Mouse (Mus musculus): ENCODE results near the gene Tmem59.

Gene Tmem59

DNA sequence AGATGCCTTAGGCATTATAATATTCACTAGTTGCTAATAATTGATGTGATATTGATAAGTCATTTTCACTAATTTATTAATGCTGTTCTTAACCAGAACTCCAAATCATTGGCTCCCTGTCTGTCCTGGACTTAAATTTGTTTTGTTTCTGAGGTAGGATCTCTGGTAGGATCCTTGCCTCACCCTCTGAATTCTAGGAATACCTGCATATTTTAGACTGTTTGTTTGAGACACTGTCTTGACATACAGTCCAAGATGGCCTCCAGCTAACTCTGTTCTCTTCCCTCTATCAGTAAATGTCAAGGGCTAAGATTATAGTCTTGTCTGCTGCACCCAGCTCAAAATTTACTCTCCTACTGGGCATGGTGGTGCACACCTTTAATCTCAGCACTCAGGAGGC is 2.5 kb downstream of the Tmem59 start:
- no peak for DNase-seq

DNA sequence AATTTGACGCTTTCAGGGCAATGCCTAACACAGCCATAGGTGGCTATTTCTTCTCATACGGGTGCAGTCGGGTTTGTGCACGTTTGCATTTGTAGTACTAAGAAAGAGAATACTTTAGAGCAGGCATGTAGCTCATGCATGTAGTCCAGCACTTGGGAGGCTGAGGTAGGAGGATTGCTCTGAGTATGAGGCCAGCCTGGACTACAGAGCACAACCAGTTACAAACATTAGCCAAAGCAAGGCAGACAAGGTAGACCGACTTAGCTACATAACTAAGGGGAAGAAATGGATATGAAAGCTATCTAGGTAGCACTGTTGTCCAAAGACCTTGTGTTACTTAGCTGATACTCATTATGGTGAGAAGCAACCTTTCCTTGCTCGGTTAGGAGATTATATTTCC is 3.7 kb downstream of the Tmem59 start:
- DNase-seq: no peak

DNA sequence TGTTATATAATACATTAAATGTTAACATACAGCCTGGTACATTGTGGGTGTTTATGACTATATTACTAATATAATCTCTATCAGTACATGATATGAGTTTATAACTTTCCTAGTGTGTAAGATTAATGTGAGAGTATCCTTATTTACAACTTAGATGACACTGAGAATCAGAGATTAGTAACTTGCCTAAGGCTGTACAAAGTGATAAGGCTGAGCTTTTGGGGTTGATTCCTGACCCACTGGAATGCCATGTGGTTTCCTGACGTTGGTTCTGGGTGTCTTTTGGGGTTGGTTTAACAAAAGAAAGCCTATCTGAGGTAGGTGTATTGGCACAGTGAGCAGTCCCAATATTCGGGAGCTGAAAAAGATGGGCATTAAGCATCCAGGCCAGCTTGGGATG is 4.6 kb downstream of the Tmem59 start:
- DNase-seq: no peak

DNA sequence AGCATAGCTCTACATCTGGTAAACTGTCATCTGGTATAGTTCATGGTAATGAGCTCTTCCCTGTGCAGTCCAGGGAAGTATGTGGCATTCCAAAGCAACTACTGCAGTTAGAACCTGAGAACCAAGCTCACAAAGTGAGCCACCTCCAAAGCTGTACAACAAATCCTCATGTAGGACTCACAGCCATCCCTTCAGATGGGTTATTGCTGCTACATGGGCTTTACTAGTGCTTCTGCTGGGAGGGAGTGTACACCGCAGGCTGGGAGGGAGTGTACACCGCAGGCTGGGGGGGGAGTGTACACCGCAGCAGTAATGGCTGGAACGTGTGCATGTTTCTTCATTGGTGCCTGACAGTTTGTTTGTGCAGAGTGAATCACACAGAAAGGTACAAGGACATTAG is 5.0 kb downstream of the Tmem59 start:
- no peak for DNase-seq

DNA sequence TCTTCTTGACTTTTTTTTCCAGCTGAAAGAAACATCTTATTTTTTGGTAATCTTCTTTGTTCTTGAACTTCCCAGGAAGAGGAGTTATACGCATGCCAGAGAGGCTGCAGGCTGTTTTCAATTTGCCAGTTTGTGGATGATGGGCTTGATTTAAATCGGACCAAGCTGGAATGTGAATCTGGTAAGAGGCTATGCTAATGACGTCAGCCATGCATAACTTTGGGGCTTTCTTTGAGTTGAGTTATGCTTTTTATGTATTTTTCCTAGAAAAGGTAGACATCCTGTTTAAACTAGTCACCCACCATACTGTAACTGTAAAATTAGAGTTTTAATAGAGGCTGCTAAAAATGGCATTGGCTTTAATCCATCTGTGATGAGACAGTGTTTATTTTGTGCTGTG is 7.5 kb downstream of the Tmem59 start:
- DNase-seq: no peak

DNA sequence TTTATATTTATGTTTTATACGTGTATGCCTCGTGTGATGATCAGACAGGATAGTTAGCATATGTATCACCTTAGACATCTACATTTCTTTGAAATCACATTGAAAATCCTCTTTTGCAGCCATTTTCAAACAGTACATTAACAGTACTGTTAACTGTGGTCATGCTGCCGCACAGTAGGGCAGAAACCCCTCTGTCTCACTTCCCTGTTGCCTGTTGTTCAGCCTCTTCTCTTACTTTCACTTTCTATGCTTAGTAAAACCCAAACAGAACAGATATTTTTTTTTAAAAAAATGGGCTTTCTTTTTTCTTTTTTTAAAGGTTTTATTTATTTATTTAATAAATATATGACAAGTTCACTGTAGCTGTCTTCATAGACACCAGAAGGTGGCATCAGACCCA is 15.6 kb downstream of the Tmem59 start:
- DNase-seq: no peak

DNA sequence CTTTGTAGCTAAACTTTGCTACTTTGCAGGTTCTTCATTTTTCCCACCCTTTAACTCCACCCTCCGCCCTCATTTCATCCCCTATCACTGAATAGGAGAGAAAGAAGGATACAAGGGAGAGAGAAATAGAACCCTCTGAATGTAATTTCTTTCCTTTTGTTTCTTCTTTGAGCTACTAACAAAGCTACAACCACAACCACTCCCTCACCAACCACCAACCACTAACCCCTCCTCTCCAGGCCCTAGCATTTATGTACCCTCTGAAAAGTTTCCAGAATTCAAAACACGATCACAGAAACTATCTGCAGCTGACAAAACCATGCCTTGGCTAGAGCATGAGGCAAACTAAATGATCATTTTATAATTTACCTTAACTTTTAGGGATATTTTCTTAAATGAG is 18.3 kb downstream of the Tmem59 start:
- no peak for DNase-seq

DNA sequence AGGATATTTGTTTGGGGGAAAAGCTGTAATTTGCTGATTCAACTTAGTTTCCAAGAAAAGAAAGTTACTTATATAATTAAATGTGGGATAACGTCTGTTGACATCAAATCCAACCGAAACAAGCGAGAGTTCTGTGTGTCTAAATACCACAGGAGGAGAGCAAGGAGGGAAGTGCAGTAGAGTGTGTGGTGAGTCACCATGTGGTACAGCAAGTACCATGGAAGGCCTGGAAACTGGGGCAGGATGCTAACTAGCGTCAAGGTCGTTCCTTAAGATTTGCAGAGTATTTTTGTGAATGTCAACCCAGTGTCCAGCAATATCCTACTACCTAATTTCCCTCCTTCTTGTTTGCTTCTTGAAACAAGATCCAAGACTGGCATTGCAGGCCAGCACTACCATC is 19.9 kb downstream of the Tmem59 start:
- DNase-seq: no peak

DNA sequence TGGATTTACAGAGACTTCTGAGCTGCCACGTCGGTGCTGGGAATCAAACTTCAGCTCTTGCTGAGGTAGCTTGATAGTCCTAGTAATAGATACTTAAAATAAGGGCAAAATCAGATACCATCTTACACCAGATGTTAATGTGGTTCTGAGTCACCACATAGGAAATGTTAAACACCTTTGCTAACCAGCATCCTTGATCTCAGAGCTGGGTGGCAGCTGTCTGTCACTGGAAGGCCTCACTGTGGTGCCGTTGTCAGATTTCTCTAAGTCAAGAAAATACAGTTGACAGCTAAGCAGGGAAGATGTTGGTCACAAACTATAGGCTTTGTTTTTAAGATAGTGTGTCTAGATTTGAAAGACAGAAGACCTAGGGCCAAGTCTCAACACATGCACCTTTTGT is 23.6 kb downstream of the Tmem59 start:
- DNase-seq: no peak

DNA sequence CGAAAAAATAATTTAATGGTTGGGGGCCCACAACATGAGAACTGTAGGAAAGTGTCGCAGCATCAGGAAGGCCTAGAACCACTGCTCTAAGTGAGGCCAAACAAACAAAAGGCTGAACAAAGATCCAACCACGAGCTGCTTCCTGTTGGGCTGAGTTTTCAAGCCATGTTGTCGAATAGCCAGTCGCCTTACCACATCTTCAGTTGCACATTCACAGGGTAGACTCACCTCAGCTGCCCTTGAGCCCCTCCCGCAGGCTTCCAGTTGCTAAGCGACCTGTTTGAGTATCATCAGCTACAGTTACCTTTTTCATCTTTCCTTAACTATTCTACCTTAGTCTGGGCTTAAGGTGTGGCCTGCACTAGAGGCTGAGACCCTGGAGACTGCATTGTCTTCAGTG is 24.8 kb downstream of the Tmem59 start:
- no peak for DNase-seq

DNA sequence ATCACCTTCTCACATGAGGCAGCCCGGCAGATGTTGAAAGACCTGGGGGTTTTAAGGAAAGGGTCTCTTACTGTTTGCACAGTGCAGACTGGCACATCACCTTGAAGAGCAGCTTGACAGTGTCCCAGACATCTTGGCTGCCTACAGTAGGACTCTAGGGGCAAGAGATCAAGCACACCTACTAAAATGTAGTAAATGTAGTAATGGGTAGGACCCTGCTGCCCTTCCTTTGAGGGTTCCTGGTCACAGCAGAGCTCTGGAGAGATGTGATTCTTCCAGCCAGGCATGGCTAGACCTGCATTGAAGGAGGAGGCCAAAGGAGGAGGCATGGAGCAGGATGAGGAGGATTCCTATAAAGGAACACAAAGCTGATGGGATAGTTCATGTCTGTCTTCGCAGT is 28.8 kb downstream of the Tmem59 start:
- no peak for DNase-seq

DNA sequence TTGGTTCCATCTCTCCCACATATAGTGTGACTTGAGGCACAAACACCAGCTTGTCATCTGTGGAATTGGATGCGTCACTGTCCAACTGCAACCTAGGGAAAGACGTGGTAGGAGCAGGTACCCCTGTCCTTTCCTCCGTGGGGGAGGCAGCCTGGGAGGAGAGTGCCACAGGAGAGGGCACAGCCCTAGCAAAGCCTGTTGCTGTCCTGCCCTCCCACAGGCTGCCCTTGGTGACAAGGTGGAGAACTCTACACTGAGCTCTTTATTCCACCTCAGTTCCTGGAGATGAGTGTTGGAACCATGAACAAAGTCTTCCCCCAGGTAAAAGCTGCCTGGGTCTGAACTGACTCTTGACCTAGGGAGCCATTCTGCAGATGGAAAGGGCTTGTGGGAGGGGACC is 30.7 kb downstream of the Tmem59 start, which contains the start of gene Ldlrad1:
Gene Ldlrad1, plus strand, starts transcription at position 301 of the 400 bp plus-strand sequence.
- no peak for DNase-seq

DNA sequence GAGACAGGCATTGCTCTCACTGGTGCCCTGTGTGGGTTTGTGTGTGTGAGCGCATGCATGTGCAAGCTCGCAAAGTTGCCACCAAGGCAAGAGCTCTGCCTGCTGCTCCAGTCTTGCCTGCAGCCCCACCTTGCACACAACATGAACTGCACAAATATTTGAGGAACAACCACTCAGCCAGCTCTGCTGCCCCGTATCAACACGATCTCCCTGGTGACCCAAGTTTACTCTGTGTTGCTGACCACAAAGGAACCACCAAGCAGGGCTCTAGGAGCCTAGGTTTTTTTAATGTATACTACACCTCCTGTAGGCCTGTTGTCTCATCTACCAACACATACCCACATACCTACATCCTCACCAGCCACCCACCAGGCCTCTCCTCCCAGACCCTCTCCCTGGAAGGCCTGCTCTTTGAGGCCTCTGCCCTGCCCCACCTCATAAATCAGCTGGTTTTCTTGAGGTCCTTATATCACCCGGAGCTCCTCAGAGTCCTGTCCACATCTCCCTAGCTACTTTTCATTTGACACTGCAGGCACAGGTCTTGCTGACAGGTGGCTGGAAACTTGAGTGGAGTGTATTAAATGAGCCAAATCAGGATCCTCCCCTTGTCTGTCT is 32.4 kb downstream of the Tmem59 start:
- DNase-seq: no peak

DNA sequence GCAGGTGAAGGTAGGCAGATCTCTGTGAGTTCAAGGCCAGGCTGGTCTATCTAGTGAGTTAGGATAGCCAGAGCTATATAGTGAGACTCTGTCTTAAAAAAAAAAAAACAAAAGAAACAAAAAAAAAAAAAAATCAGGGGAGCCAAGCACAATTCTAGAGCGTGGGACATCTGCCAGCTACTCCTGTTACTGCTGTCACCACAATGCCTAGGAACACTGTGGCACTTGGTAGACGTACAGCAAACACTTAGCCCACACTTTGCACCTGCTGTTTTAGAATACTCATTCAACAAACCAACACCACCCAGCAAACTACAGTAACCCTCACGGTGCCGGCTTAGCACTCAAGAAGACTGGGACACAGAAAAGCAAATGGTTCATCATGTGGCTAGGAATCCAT is 33.3 kb downstream of the Tmem59 start:
- no peak for DNase-seq

DNA sequence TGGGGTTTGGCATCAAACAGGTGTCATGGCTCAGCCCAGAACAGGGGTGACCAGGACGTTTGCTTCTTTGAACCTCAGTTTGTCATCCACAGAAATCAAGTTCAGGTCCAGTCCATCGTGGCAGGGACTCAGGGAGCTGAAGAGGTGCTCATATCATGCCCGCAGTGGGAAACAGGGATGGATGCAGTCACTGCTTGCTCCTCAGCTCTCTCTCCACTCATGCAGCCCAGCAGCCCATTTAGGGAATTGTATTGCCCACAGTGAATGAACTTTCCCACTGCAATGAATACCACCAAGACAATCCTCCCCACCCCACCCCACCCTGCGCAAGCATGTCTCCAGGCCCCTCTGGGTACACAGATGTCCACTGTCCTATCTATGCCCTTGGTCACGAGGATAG is 33.7 kb downstream of the Tmem59 start:
- DNase-seq: no peak

DNA sequence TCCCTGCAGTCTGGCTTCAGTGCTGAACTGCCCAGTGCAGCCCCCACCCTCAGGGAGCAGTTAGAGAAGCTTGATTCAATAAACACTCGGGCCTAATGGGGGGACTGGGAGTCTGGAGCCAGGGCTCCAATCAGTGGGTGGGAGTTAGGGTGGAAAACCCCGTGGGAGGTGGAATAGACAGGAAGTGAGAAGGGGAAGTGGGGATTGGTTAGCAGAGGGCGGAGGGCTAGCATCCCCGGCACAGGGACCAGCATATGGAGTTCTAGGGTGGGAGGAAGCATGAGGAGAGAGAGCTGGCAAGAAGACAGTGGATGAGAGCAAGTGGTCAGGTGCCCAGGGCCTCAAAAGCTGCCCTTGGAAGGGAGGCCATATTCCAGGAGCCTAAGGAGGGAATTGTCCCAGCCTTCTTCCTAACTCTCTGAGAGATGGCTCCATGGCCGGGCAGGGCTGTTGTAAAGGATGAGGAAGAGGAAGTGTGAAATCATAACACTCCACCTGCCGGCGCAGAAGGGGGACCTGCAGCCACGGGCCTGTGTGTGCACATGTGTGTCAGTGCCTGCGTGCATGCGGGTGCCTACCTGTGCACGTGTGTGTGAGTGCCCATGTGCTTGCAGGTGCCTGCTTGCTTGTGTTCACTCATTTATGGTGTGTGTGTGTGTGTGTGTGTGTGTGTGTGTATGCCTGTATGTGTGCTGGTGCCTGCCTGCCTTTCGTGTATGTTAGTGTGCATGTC is 35.2 kb downstream of the Tmem59 start:
- DNase-seq: no peak

DNA sequence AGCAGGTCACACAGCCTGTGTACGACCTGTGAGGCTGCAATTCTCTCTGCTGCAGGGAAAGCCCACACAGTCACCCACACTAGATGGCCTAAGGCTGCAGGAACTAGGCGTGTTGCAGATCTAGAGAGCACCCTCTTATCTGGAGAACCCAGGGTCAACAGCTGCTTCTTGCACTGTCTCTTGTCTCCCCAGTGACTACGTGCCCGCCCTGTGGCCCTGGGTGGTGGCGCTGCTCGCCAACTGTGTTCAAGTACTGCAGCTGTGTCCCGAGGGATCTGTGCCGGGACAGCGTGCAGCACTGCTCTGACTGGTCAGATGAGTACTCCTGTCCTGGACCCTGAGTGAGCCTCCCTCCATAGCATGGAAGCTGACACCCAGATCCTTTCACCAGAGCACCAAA is 39.4 kb downstream of the Tmem59 start:
- DNase-seq: no peak

DNA sequence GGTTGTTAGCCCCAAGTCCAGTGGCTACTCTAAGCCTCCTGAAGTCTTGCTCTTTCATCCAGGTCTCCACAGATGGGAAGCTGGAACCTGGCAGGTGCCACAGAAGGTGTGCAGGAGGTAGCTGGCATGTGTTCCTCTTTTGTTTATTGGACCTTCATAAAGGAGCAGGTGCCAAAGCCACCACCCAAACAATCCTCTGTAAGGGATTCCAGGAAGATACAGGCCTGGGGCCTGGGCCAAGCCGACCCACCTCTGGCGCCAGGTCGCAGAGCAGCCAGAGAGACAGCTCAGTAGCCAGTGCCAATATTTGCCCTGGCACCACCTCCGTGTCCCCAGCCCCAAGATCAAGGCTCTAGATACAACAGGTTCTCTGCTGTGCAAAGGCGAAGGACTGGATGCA is 43.3 kb downstream of the Tmem59 start:
- DNase-seq: no peak

DNA sequence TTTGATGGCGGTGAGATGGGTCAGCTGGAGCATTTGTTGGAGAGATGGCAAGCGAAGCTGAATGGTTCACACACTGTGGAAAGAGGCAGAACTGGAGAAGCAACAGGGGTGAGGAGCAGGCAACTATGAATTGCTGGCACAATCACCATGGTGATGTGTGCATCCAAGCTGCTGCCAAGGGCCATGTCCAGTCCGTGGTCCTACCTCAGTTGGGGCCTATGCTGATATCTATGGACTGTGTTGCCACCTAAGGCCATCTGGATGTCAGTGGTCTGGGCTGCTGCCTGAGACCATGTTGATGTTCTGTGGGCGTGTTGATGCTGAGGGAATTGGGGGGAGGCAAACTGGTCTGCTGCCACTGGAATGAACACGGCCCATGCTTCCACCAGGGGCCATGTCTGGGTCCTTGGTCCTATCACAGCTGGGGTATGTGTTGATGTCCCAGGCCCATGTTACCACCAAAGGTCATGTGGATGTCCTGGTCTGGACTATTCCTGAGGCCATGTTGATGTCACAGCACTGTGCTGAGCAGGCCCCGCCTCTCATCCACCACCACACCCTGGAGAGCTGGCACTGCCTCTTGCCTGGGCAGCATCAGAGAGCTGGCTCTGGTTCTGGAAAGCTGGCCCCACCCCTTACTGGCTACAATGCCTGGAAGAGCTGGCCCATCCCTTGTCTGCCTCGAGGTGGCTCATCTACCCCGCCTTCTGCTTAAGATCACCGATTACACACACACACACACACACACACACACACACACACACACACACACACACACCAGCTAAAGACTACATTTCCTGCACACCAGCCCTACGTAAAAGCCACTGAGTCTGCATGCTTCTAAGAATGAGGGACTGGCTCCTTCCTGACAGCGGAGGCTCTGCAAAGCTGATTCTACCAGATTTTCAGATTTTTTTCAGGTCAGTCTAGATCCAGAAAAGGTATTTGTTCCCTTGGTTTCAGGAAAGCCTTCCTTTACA is 45.3 kb downstream of the Tmem59 start:
- peak in 1 of 2 experiments; percentile 52 for DNase-seq

DNA sequence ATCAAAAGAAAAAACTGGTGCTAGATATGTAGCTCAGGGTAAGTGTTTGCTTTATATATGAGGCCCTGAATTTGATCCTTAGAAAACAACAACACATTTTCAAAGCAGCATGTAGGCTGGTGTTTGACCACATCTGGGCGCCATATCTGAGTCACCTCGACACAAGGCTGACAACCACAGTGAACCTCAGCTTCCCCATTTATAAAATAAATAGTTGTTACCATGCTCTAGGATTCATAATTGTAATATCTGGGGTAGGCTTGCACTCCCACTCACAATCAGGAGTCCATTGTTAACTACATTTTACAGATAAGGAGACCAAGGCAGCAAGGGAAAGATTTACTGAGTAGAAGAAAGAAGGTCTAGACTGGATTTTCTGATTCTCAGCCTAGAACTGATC is 48.1 kb downstream of the Tmem59 start:
- DNase-seq: no peak

DNA sequence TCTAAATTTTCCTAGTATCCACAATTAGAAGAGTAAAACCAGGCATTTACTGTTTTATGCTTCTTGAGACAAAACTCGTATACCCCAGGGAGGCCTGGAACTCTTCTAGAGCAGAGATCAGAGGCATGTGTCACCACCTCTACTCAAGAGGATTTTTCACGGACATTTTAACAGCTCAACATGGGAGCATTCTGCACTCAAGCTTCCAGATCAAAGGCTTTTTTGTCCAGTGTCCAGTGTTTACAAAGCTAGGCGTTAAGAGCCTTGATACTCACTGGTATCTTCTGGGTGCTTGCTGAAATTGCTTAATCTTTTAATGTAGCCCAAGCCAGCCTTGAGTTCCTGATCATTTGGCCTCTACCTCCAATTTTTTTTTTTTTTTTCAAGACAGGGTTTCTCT is 54.0 kb downstream of the Tmem59 start:
- no peak for DNase-seq

DNA sequence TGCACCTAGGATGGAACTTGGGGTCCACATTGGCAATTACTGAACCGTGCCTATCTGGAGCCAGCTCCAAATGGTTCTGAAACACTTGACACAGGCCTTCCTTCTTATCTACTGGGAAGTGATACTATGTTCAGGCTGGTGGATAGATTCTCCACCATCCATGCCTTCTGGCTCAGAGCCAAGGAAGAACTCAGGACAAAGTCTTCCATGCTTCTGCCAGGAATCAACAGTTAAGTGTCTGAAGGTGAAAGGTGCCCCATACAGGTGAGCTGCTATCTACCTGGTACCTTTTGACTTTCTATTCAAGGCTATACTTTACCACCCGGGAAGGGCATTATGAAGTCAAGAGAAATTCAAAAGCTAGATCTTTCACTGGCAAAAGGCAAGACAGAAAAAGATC is 60.1 kb downstream of the Tmem59 start:
- no peak for DNase-seq

DNA sequence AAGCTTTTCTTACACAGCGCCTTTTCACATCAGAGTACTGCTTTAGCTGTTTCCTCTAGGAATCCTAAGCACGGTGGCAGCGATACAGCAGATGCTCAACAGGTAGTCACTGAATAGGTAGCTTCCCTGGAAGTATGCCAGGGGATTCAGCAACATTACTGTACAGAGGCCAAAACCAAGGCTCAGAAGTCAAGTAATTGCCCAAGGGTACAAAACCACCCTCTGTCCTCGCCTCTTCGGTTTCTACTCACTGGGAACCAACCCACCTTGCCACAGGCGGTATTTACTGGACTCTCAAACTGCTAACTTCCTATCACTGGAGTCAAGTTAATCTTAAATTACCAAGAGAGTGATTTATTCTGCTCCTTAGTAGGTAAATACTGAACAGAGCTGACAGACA is 62.0 kb downstream of the Tmem59 start:
- DNase-seq: no peak

Measured in kidney, postnatal 25 days (tissue).